Mouse (Mus musculus) intestine, postnatal 0 days (tissue): ENCODE measurements around the gene Ctdsp1. TPM values are rescaled to one million over a fixed set of nuclear protein-coding genes. Genes with fewer than 3 reads are reported as not detected.

Source experiments
- ATAC-seq: fragments of 200-750 bp; cut with Nextera tagmentation; 2 replicates; pipeline ENCODE4 v1.8.0; 2017; ENCODE audit warnings: mild to moderate bottlenecking, moderate TSS enrichment, moderate library complexity
- H3K27ac ChIP-seq: fragments of 300-500 bp; sonication (generic); 2 replicates; pipeline ENCODE4 v1.5.1; 2014; ENCODE audit warnings: mild to moderate bottlenecking, low read depth, low read length, moderate library complexity
- H3K27me3 ChIP-seq: fragments of 300-500 bp; sonication (generic); replicated peaks from 2 replicates; pipeline ENCODE4 v1.6.1; 2014; ENCODE audit warnings: low read length, mixed read lengths; ENCODE audit not compliant: control insufficient read depth, insufficient read depth
- H3K36me3 ChIP-seq: fragments of 300-500 bp; sonication (generic); 2 replicates; pipeline ENCODE4 v1.6.1; 2014; ENCODE audit warnings: mild to moderate bottlenecking, moderate library complexity; ENCODE audit not compliant: control insufficient read depth, insufficient read depth
- H3K4me1 ChIP-seq: fragments of 300-500 bp; sonication (generic); replicated peaks from 2 replicates; pipeline ENCODE4 v1.6.1; 2014; ENCODE audit warnings: antibody characterized with exemption, low read length, mixed read lengths; ENCODE audit not compliant: control insufficient read depth, insufficient read depth
- H3K4me2 ChIP-seq: fragments of 300-500 bp; sonication (generic); replicated peaks from 2 replicates; pipeline ENCODE4 v1.6.1; 2014; ENCODE audit warnings: low read depth, mild to moderate bottlenecking, moderate library complexity
- H3K4me3 ChIP-seq: fragments of 300-500 bp; sonication (generic); 2 replicates; pipeline ENCODE4 v1.5.1; 2014; ENCODE audit warnings: low read depth, low read length
- H3K9ac ChIP-seq: fragments of 300-500 bp; sonication (generic); 2 replicates; pipeline ENCODE4 v1.6.1; 2014; ENCODE audit warnings: mild to moderate bottlenecking, low read depth, low read length
- H3K9me3 ChIP-seq: fragments of 300-500 bp; sonication (generic); 2 replicates; pipeline ENCODE4 v1.6.1; 2016; ENCODE audit warnings: mixed run types; ENCODE audit not compliant: control insufficient read depth
- CTCF ChIP-seq: sonication (generic); IDR thresholded peaks from 2 replicates; pipeline ENCODE4 v1.5.1; 2016; ENCODE audit warnings: low read depth, mild to moderate bottlenecking, control low read depth, antibody characterized with exemption, moderate library complexity
- WGBS: fragments of 180-500 bp; shearing (Covaris S2); extraction: QIAGEN DNeasy Blood & Tissue Kit; methylation state at CpG from one replicate; pipeline ENCODE4 v1.1.7; 2014; 5-methylcytosine and 5-hydroxymethylcytosine counted together
- polyA plus RNA-seq: library from polyadenylated mRNA; unstranded; fragments of >200 nt; fragmentation: Nextera tagmentation; extraction: Ambion mirVana; gene quantifications from 2 replicates; pipeline ENCODE4 v1.2.1, GENCODE M21; 2015

Ctdsp1 gene
- polyA plus RNA-seq, 1 experiment from 2014 or later: 48.9 TPM

DNA sequence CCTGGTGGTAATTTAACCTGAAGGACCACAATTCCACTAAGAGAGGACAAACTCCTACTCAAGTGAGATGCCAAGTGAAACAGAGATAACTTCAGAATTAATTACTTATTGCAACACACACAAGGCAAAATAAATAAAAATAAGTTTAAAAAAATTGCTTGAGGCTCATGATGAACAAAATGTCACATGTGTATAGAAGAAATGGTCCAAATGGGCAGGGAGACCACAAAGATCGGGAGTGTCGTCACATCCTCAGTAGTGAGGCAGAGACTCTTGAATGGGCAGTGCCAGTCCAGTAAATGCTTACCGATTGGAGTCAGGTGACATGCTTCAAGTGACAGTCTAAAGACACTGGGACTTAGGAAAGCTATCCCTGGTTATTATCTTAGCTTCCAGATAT is 9.2 kb downstream of the Ctdsp1 start:
- Histone ChIP-seq H3K36me3 (peaks cover 2% of the 10 kb centered on the region; the same call in 1 of the 2 replicates), H3K4me2 (no peak overlapping the region), H3K4me3 (no peak overlapping the region), H3K9ac (no peak overlapping the region), H3K27me3 (no peaks in the 10 kb centered on the region), H3K9me3 (no peaks in the 10 kb centered on the region), H3K27ac (no peak overlapping the region), H3K4me1 (no peaks in the 10 kb centered on the region)
- ATAC-seq: no peak
- WGBS: 67% methylated on average over 3 of the region's 3 CpGs
- TF ChIP-seq CTCF: no peak

DNA sequence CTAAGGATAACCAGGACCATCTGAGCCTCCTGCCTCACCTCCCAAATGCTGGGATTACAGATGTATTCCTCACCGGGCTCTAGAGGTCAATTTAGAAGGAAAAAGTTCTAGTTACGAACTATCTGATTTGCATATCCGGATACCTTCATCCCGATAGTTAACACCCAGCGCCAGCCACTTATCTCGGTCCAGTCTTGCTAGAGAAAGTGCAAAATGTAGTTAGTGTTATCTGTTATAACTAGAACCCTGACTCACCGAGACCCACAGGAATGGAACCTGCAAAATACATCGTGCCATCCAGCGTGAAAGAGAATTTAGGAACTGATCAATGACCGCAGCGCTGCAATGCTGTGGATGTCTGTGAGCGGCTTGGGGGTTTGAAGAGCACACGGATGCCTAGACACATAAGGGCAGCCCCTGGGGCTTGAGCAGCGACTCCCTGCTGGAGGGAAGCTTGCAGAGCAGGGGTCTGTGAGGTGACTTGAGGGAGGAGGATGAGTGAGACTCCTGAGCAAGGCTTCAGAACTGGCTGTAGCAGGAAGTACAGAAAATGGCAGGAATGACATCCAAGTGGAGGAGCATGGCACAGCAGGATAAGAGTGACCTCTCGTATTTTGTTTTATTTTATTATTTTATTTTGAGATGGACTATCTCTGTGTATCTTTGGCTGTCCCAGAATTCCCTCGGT is 9.8 kb downstream of the Ctdsp1 start:
- Histone ChIP-seq H3K27me3 (no peaks in the 10 kb centered on the region), H3K9ac (no peak overlapping the region), H3K27ac (no peak overlapping the region), H3K36me3 (no peaks in the 10 kb centered on the region), H3K4me2 (no peak overlapping the region), H3K9me3 (no peaks in the 10 kb centered on the region), H3K4me1 (no peaks in the 10 kb centered on the region), H3K4me3 (no peak overlapping the region)
- TF ChIP-seq CTCF: no peak
- 60% methylated on average over 16 of the region's 16 CpGs for WGBS
- no peak for ATAC-seq

DNA sequence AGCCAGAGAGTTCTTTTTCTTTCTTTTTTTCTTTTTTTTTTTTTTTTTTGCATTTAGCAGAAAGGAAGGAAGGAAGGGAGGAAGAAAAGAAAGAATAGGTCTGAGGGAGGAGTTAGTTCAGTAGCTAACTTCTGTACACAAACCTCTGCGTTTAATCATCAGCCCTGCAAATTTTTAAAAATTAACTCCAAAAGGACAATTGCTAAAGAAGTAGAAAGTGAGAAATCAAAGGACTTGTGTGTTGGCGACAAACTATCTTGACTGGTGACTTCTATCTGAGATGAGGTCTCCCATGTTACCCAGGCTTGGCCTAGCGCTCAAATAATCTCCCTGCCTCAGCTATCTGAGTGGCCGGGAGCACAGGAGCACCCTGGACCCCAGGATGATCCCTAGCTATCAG is 12.9 kb downstream of the Ctdsp1 start:
- no peaks in the 10 kb centered on the region for H3K9me3 ChIP-seq
- H3K4me2 ChIP-seq: no peak overlapping the region
- H3K36me3 ChIP-seq: no peaks in the 10 kb centered on the region
- H3K4me3 ChIP-seq: no peak overlapping the region
- WGBS: 70% methylated on average over 4 of the region's 4 CpGs
- TF ChIP-seq CTCF: no peak
- H3K4me1 ChIP-seq: no peaks in the 10 kb centered on the region; the same call in 1 of the 2 replicates
- no peak overlapping the region for H3K27ac ChIP-seq
- no peak overlapping the region for H3K9ac ChIP-seq
- H3K27me3 ChIP-seq: no peaks in the 10 kb centered on the region
- no peak for ATAC-seq

DNA sequence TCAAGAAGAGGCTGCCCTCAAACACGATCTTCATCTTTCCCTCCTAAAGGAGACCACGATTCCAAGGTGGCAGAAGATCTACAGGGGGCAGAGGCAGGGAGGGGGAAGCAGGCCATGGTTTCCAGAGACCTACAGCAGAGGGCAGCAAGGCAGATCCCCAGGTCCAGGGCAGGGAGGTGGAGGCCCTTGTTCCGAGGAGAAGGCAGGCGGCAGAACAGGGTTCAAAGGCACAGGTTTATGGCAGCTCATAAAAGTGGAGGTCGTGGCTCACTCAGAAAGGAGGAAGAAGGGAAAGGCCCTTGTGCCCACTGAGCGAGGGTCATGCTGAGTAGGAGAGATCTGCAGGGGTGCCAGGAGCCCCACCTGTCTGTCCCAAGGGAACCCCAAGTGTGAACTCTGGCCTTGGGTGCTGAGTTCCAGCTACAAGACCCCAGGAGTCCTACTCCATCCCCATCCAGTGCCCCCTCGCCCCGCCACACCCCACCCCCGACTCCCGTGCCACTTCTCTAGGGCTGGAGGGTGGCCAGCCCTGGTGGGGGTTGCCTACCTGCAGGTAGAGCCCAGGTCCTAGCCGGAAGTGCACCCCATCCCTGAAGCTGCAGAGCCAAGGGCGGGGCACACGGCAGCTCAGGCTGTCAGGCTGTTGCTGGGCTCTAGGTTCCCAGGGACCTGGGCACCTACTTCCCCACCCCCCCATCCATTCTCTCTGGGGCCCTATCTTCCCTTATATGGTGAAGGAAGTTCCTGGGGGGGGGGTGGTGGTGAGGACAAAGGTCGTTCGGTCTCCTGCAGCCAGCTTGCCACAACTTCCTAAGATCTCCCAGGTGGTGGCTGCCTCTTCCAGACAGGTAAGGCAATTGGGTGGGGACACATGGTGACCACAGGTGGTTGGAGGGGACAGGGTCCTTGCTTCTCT is 17.5 kb downstream of the Ctdsp1 start, which contains the start of gene Vil1:
Gene Vil1, plus strand, starts transcription at position 788 of the 916 bp plus-strand sequence.
- H3K4me3 ChIP-seq: peak within 1 kb of the TSS; percentile 47
- H3K9me3 ChIP-seq: no peaks in the 10 kb centered on the region
- no peaks in the 10 kb centered on the region for H3K27me3 ChIP-seq
- ATAC-seq: peak; percentile 89
- peak within 1 kb of the TSS; percentile 70 for H3K4me2 ChIP-seq
- H3K27ac ChIP-seq: peak within 1 kb of the TSS; percentile 91
- TF ChIP-seq CTCF: peak; percentile 71
- 0 out of 2 replicates have a peak, but pooled peaks cover 5% of the 10 kb centered on the region for H3K36me3 ChIP-seq
- no peaks in the 10 kb centered on the region; the same call in 1 of the 2 replicates for H3K4me1 ChIP-seq
- WGBS: 17% methylated on average over 13 of the region's 15 CpGs
- peak within 1 kb of the TSS; percentile 63 for H3K9ac ChIP-seq

DNA sequence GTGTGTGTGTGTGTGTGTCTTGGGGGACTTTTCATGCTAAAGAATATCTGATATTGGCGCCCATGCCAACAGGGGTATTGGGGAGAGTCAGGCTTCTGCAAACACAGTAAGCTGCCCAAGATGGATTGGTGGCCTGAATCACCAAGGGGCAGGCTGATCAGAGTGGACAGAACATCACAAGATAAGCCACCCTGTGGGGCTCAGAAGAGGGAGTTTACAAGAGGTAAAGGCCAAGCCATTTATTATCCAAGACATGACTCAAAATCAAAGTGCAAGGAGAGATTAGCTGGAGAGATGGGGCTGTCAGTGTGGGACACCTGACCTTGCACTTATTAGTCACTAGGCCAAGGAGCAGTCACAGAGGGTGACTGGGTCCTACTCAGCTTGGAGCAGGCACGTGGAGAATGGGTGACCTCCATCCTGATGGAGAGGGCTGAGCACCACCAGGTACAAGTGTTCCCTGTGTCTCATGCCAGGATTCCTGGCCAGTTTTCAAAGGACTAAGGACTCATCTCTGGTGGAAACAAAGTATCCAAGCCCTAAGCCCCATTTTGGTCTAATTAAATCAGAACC is 20.5 kb downstream of the Ctdsp1 start:
- Histone ChIP-seq H3K4me1 (no peaks in the 10 kb centered on the region; the same call in 1 of the 2 replicates), H3K9ac (no peak overlapping the region), H3K27ac (peak overlapping the region; percentile 91), H3K36me3 (peaks cover 16% of the 10 kb centered on the region; the same call in 1 of the 2 replicates), H3K27me3 (no peaks in the 10 kb centered on the region), H3K9me3 (no peaks in the 10 kb centered on the region), H3K4me3 (peak overlapping the region; percentile 47), H3K4me2 (peak overlapping the region; percentile 70)
- TF ChIP-seq CTCF: no peak
- 46% methylated on average over 2 of the region's 2 CpGs for WGBS
- peak; percentile 23 for ATAC-seq

DNA sequence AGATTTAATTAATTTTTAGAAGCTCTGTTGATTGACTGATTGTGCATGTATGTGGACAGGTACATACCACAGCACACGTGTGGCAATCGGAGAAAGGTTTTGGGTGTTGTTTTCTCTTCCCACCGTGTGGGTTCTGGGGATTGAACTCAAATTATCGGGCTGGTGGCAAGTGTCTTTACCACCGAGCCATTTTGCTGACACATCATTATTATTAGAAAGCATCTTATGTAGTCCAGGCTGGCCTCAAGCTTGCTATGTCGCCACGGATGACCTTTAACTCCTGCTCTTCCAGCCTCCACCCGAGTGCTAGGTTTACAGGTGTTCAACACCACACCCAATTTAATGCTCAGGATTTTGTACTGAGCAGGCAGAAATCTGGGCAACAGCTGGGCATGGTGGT is 21.4 kb downstream of the Ctdsp1 start:
- no peak overlapping the region for H3K9ac ChIP-seq
- no peaks in the 10 kb centered on the region for H3K4me1 ChIP-seq
- WGBS: 50% methylated on average over 8 of the region's 8 CpGs
- H3K4me2 ChIP-seq: peak overlapping the region; percentile 70
- no peak for TF ChIP-seq CTCF
- no peaks in the 10 kb centered on the region for H3K27me3 ChIP-seq
- H3K27ac ChIP-seq: peak overlapping the region; percentile 2; the same call in 1 of the 2 replicates
- H3K9me3 ChIP-seq: no peaks in the 10 kb centered on the region
- H3K36me3 ChIP-seq: peaks cover 16% of the 10 kb centered on the region; the same call in 1 of the 2 replicates
- H3K4me3 ChIP-seq: peak overlapping the region; percentile 6; the same call in 1 of the 2 replicates
- ATAC-seq: no peak
